Mouse (Mus musculus) liver, embryonic 15.5 days (tissue): ENCODE measurements around the gene Wnt6. TPM values are rescaled to one million over a fixed set of nuclear protein-coding genes. Genes with fewer than 3 reads are reported as not detected.
A peak's percentile ranks its signal among the peaks of the same experiment; 100 is the strongest.

Source experiments
- ATAC-seq: fragments of 200-750 bp; cut with Nextera tagmentation; 2 replicates; pipeline ENCODE4 v1.8.0; 2017; ENCODE audit warnings: moderate number of reproducible peaks, mild to moderate bottlenecking, moderate library complexity; ENCODE audit not compliant: insufficient read depth
- H3K27ac ChIP-seq: fragments of 300-500 bp; sonication (generic); replicated peaks from 2 replicates; pipeline ENCODE4 v1.5.1; 2015; ENCODE audit warnings: mild to moderate bottlenecking, inconsistent platforms
- H3K27me3 ChIP-seq: fragments of 300-500 bp; sonication (generic); 2 replicates; pipeline ENCODE4 v1.6.1; 2015; ENCODE audit warnings: mild to moderate bottlenecking, inconsistent platforms
- H3K36me3 ChIP-seq: fragments of 300-500 bp; sonication (generic); replicated peaks from 2 replicates; pipeline ENCODE4 v1.6.1; 2015; ENCODE audit warnings: moderate library complexity, mild to moderate bottlenecking, inconsistent platforms
- H3K4me1 ChIP-seq: fragments of 300-500 bp; sonication (generic); replicated peaks from 2 replicates; pipeline ENCODE4 v1.6.1; 2015; ENCODE audit warnings: inconsistent platforms
- H3K4me2 ChIP-seq: fragments of 300-500 bp; sonication (generic); 2 replicates; pipeline ENCODE4 v1.6.1; 2015; ENCODE audit warnings: moderate library complexity, mild to moderate bottlenecking, inconsistent platforms
- H3K4me3 ChIP-seq: fragments of 300-500 bp; sonication (generic); replicated peaks from 2 replicates; pipeline ENCODE4 v1.5.1; 2015; ENCODE audit warnings: mild to moderate bottlenecking, inconsistent platforms
- H3K9ac ChIP-seq: fragments of 300-500 bp; sonication (generic); 2 replicates; pipeline ENCODE4 v1.6.1; 2015; ENCODE audit warnings: moderate library complexity, mild to moderate bottlenecking, inconsistent platforms
- H3K9me3 ChIP-seq: fragments of 300-500 bp; sonication (generic); replicated peaks from 2 replicates; pipeline ENCODE4 v1.6.1; 2016; ENCODE audit warnings: inconsistent platforms
- whole genome bisulfite sequencing: fragments of 180-500 bp; shearing (Covaris S2); methylation state at CpG from one replicate; pipeline ENCODE4 v1.1.7; 2015; ENCODE audit warnings: mixed read lengths; ENCODE audit not compliant: insufficient replicate concordance; 5-methylcytosine and 5-hydroxymethylcytosine counted together
- polyA plus RNA-seq: library from polyadenylated mRNA; unstranded; fragments of >200 nt; fragmentation: Nextera tagmentation; extraction: Ambion mirVana; gene quantifications from 2 replicates; pipeline ENCODE4 v1.2.1, GENCODE M21; 2015

The Wnt6 gene
- polyA plus RNA-seq, result 0.09 TPM in 1 of 2 replicates, not detected in the other

GRCm38 (mm10) chr1:74771845-74771930 lies at the start of gene Wnt6:
Gene Wnt6 (plus strand): TSS chr1:74771892.
- Histone ChIP-seq H3K4me3 (peak within 1 kb of the TSS; percentile 33), H3K9me3 (no peaks in the 10 kb centered on the region), H3K4me2 (peak within 1 kb of the TSS; percentile 54), H3K9ac (no peak within 1 kb of the TSS), H3K36me3 (no peaks in the 10 kb centered on the region), H3K27me3 (peaks cover 99% of the 10 kb centered on the region), H3K27ac (no peak within 1 kb of the TSS), H3K4me1 (peaks cover 7% of the 10 kb centered on the region)
- no peak for ATAC-seq
- WGBS, result 0% methylated on average over 2 of the region's 8 CpGs

- ATAC-seq, result no peak
- no peak overlapping the region for H3K27ac ChIP-seq
- no peak overlapping the region for H3K4me2 ChIP-seq
- H3K36me3 ChIP-seq, result no peaks in the 10 kb centered on the region
- H3K4me3 ChIP-seq, result no peak overlapping the region
- no peaks in the 10 kb centered on the region for H3K27me3 ChIP-seq
- no peaks in the 10 kb centered on the region; the same call in 1 of the 2 replicates for H3K4me1 ChIP-seq
- H3K9me3 ChIP-seq, result no peaks in the 10 kb centered on the region
- 69% methylated on average over 2 of the region's 2 CpGs for WGBS
- H3K9ac ChIP-seq, result no peak overlapping the region
Observed at GRCm38 (mm10) chr1:74723748-74724147, 47.9 kb upstream of the Wnt6 start.

DNA sequence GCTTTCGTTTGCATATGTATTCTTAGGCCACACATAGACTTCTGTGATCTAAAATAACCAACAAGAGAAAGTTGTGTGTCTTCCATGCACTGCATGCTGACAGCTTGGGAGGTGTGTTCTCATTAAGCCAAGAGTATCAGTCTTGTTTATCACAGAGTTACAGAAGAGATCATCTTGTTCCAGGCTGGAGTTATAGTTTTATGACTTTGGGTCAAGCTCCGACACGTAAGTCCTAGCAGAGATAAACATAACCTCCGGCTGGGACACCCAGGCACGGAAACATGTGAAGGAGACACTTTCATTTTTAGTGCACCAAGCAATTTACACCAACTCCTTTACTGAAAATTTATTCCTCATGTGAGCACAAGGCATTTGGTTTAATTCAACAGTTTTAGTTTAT lies 45.6 kb upstream of the Wnt6 start:
- Histone ChIP-seq H3K4me2 (no peak overlapping the region), H3K27ac (no peak overlapping the region), H3K36me3 (no peaks in the 10 kb centered on the region), H3K4me3 (no peak overlapping the region), H3K27me3 (no peaks in the 10 kb centered on the region), H3K4me1 (no peaks in the 10 kb centered on the region; the same call in 1 of the 2 replicates), H3K9me3 (no peaks in the 10 kb centered on the region), H3K9ac (no peak overlapping the region)
- 51% methylated on average over 5 of the region's 5 CpGs for WGBS
- ATAC-seq, result no peak

GRCm38 (mm10) chr1:74726674-74727073 lies 45.0 kb upstream of the Wnt6 start:
- Histone ChIP-seq H3K4me2 (no peak overlapping the region), H3K4me3 (no peak overlapping the region), H3K27me3 (no peaks in the 10 kb centered on the region), H3K9me3 (no peaks in the 10 kb centered on the region), H3K4me1 (no peaks in the 10 kb centered on the region), H3K9ac (no peak overlapping the region), H3K27ac (no peak overlapping the region), H3K36me3 (no peaks in the 10 kb centered on the region)
- no peak for ATAC-seq
- WGBS, result 32% methylated on average over 5 of the region's 5 CpGs

GRCm38 (mm10) chr1:74728446-74728845 lies 43.2 kb upstream of the Wnt6 start:
- H3K9ac ChIP-seq, result no peak overlapping the region
- no peak overlapping the region for H3K27ac ChIP-seq
- H3K36me3 ChIP-seq, result no peaks in the 10 kb centered on the region
- no peak overlapping the region for H3K4me3 ChIP-seq
- no peak overlapping the region for H3K4me2 ChIP-seq
- 51% methylated on average over 8 of the region's 8 CpGs for WGBS
- no peak for ATAC-seq
- H3K9me3 ChIP-seq, result no peaks in the 10 kb centered on the region
- H3K27me3 ChIP-seq, result no peaks in the 10 kb centered on the region
- H3K4me1 ChIP-seq, result no peaks in the 10 kb centered on the region

DNA sequence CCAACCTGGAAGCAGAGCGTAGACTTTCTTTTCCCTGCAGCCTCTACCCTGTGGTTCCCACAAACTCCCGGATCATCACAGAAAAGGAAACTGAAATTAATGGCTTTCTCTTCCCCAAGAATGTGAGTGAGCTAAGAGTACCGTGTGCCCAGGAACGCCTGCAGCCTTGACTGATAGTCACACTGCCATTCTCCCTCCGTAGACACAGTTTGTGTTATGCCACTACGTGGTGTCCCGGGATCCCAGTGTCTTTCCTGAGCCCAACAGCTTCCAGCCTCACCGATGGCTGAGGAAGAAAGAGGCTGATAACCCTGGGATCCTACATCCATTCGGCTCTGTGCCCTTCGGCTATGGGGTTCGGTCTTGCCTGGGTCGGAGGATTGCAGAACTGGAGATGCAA lies 34.7 kb upstream of the Wnt6 start:
- Histone ChIP-seq H3K27me3 (no peaks in the 10 kb centered on the region), H3K36me3 (no peaks in the 10 kb centered on the region)

GRCm38 (mm10) chr1:74737500-74737899 lies 34.2 kb upstream of the Wnt6 start:
- H3K9ac ChIP-seq, result no peak overlapping the region
- H3K9me3 ChIP-seq, result no peaks in the 10 kb centered on the region
- no peak overlapping the region for H3K27ac ChIP-seq
- 60% methylated on average over 7 of the region's 7 CpGs for WGBS
- no peaks in the 10 kb centered on the region for H3K36me3 ChIP-seq
- ATAC-seq, result no peak
- H3K4me2 ChIP-seq, result no peak overlapping the region
- H3K27me3 ChIP-seq, result no peaks in the 10 kb centered on the region
- H3K4me1 ChIP-seq, result no peaks in the 10 kb centered on the region
- H3K4me3 ChIP-seq, result no peak overlapping the region

More for the DNA sequence above, 34.7 kb upstream of the Wnt6 start:
- no peak overlapping the region for H3K27ac ChIP-seq
- 74% methylated on average over 12 of the region's 12 CpGs for WGBS
- no peaks in the 10 kb centered on the region for H3K9me3 ChIP-seq
- no peak overlapping the region for H3K4me3 ChIP-seq
- H3K4me2 ChIP-seq, result no peak overlapping the region
- ATAC-seq, result no peak
- no peak overlapping the region for H3K9ac ChIP-seq
- H3K4me1 ChIP-seq, result no peaks in the 10 kb centered on the region

DNA sequence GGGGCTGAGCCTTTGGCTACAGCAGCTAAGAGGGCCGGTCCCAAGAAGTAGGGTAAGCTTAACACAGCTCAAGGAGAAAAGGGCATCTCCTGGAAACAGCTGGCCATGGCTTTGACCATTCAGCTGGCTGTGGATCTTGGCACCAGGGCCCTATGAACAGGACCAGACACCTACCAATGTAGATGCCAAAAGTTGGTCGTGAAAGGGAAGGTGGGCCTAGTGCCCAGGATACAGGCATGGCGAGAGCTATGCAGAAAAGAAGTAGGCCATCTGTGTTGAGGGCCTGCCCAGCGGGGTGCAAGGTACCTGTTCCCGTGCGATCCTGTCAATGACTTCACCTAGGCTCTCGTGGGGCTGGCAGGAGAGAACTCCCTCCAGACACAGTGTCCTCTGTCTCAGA lies 30.8 kb upstream of the Wnt6 start:
- WGBS, result 59% methylated on average over 7 of the region's 7 CpGs
- no peak overlapping the region for H3K27ac ChIP-seq
- no peak for ATAC-seq

GRCm38 (mm10) chr1:74747335-74747734 lies 24.4 kb upstream of the Wnt6 start:
- Histone ChIP-seq H3K36me3 (no peaks in the 10 kb centered on the region), H3K4me3 (no peak overlapping the region), H3K27me3 (peaks cover 18% of the 10 kb centered on the region), H3K9me3 (no peaks in the 10 kb centered on the region), H3K9ac (no peak overlapping the region), H3K27ac (no peak overlapping the region), H3K4me1 (peaks cover 4% of the 10 kb centered on the region; the same call in 1 of the 2 replicates), H3K4me2 (no peak overlapping the region)
- WGBS, result 48% methylated on average over 5 of the region's 5 CpGs
- no peak for ATAC-seq

More for the DNA sequence above, 30.8 kb upstream of the Wnt6 start:
- Histone ChIP-seq H3K9me3 (no peaks in the 10 kb centered on the region), H3K36me3 (no peaks in the 10 kb centered on the region), H3K4me1 (no peaks in the 10 kb centered on the region), H3K4me3 (no peak overlapping the region), H3K4me2 (no peak overlapping the region), H3K9ac (no peak overlapping the region), H3K27me3 (no peaks in the 10 kb centered on the region)

DNA sequence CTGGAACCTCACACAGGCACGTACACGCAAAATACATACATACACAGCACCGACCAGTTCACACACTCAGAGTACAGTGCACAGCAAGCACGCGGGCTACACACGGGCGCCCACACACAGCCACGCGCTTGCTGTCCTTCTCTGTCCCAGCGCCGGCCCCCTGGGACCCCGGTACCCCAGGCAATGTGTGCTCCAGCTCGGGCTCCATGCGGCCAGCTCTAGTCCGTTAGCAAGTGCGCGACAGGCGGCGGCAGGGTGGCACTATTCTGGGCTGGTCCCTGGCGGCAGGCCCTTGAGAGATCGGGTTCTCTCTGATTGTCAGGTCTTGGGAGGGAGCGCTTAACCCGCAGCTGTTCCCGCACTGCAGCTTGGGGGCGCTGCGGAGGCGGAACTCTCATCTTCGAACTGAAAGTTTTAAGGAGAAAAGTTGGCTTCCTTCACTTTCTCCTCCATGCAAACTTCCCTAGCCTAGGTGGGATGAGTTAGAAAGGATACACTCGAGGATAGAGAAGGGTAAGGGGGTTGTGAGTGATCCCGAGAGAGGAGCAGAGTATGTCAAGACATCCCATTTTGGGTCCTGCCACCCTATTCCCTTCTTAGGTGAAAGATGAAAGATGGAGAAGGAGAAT lies 22.9 kb upstream of the Wnt6 start, which contains the start of gene Prkag3:
Prkag3 (minus strand) TSS at position 579 of the 629 bp plus-strand sequence.
- WGBS, result 9% methylated on average over 30 of the region's 30 CpGs
- Histone ChIP-seq H3K27ac (no peak within 1 kb of the TSS), H3K4me2 (peak within 1 kb of the TSS; percentile 59), H3K9ac (no peak within 1 kb of the TSS), H3K4me3 (no peak within 1 kb of the TSS), H3K36me3 (no peaks in the 10 kb centered on the region), H3K4me1 (peaks cover 4% of the 10 kb centered on the region; the same call in 1 of the 2 replicates), H3K9me3 (no peaks in the 10 kb centered on the region), H3K27me3 (peaks cover 18% of the 10 kb centered on the region)
- no peak for ATAC-seq

GRCm38 (mm10) chr1:74749301-74749700 lies 22.4 kb upstream of the Wnt6 start:
- peaks cover 4% of the 10 kb centered on the region; the same call in 1 of the 2 replicates for H3K4me1 ChIP-seq
- WGBS, result 52% methylated on average over 7 of the region's 7 CpGs
- no peak overlapping the region for H3K4me3 ChIP-seq
- peaks cover 18% of the 10 kb centered on the region for H3K27me3 ChIP-seq
- ATAC-seq, result no peak
- H3K36me3 ChIP-seq, result no peaks in the 10 kb centered on the region
- H3K4me2 ChIP-seq, result no peak overlapping the region
- H3K9ac ChIP-seq, result no peak overlapping the region
- H3K9me3 ChIP-seq, result no peaks in the 10 kb centered on the region
- H3K27ac ChIP-seq, result no peak overlapping the region

DNA sequence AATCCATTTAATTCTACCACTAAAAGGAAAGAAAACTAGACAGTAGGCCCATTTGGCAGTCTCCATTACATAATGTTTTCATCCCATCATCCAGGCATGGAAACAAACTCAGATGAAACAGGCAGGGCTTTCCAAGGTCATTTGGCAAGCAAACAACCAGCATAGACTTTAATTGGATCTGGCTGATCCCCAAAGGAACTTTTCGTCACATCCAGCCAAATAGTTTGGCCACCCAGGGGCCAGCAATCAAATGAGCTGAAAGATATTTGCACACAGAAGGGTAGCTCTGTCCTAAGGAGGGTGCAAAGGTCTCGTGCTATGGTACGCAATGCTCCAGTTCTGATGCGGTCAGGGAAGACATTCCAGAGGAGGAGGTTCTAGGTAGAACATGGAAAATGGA lies 21.0 kb upstream of the Wnt6 start:
- H3K9ac ChIP-seq, result no peak overlapping the region
- no peak overlapping the region for H3K27ac ChIP-seq
- H3K4me2 ChIP-seq, result no peak overlapping the region
- H3K9me3 ChIP-seq, result no peaks in the 10 kb centered on the region
- no peak for ATAC-seq
- no peaks in the 10 kb centered on the region for H3K36me3 ChIP-seq
- peaks cover 4% of the 10 kb centered on the region; the same call in 1 of the 2 replicates for H3K4me1 ChIP-seq
- WGBS, result 55% methylated on average over 4 of the region's 4 CpGs
- H3K4me3 ChIP-seq, result no peak overlapping the region
- peaks cover 18% of the 10 kb centered on the region for H3K27me3 ChIP-seq
